Mouse (Mus musculus): ENCODE data around the gene Hyal3. TPM values are rescaled to one million over a fixed set of nuclear protein-coding genes. Genes with fewer than 3 reads are reported as not detected.

The Hyal3 gene
- polyA plus RNA-seq, 1 experiment from 2014 or later: 1.3 TPM

DNA sequence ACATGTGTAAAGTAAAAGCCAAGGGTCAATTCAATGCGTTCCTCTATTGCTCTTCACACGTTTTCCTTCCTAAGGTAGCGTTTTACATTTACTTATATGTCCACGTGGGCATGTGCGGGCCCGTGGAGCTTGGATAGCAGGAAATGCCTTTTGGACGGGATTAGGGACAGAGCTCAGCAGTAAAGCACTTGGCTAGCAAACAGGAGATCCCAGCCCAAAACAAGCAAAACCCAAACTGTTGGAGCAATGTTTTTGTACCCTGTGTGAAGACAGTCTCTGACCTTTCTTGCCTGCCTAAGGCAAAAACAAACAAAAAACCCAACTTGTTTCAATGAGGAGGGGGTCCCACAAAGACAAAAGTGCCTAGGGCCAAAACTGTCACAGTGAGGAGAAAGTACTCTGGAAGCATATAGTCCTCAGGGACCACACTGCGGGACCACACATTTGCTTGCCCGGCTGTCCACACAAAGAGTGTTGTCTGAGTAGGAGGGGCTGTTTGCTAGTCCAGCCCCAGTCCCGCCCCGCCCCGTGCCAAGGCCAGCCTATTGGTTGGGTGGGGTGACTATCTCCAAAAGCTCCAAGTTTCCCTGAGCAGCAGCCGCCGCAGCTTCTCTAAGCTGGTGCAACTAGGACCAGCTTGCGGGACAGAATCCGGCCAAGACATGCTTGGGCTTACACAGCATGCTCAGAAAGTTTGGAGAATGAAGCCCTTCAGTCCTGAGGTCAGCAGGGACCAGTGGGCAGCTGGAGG is 4.1 kb upstream of the Hyal3 start, which contains the start of gene Hyal1:
TSS of gene Hyal1 (plus strand) at position 571 of the 751 bp plus-strand sequence.
- peak within 1 kb of the TSS; percentile 66 for H3K9ac ChIP-seq (ENCODE audit: low read length)
- H3K4me2 ChIP-seq (replicated peaks; ENCODE audit: low read depth): peak within 1 kb of the TSS; percentile 69
- H3K27ac ChIP-seq (replicated peaks): peak within 1 kb of the TSS; percentile 92
- no peak for TF ChIP-seq EP300 (optimal IDR thresholded peaks at IDR 0.05)
- TF ChIP-seq CTCF (IDR thresholded peaks at IDR 0.05; ENCODE audit: low read depth): no peak
- H3K4me3 ChIP-seq (ENCODE audit: low read depth, low read length): peak within 1 kb of the TSS; percentile 47
- peak; percentile 68 for ATAC-seq (ENCODE audit: low FRiP score, low TSS enrichment)
- no peaks in the 10 kb centered on the region for H3K9me3 ChIP-seq (ENCODE audit: control insufficient read depth, low read length)
- H3K27me3 ChIP-seq (ENCODE audit: control insufficient read depth, insufficient read depth, low read length): no peaks in the 10 kb centered on the region
- H3K4me1 ChIP-seq (replicated peaks; ENCODE audit: control insufficient read depth, insufficient read depth): peaks cover 8% of the 10 kb centered on the region
- 9% methylated on average over 16 of the region's 16 CpGs for WGBS
- peaks cover 6% of the 10 kb centered on the region; the same call in 1 of the 2 replicates for H3K36me3 ChIP-seq (ENCODE audit: control insufficient read depth, insufficient read depth, low read length)
- DNase-seq (ENCODE audit: low spot score): peak; percentile 96

DNA sequence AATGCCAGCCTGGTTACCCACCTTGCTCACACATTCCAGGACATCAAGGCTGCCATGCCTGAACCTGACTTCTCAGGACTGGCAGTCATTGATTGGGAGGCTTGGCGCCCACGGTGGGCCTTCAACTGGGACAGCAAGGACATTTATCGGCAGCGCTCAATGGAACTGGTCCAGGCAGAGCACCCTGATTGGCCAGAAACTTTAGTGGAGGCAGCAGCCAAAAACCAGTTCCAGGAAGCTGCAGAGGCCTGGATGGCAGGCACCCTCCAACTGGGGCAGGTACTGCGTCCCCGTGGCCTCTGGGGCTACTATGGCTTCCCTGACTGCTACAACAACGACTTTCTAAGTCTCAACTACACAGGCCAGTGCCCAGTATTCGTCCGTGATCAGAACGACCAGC is 2.7 kb upstream of the Hyal3 start:
- ATAC-seq (ENCODE audit: low FRiP score, low TSS enrichment) (no peak), DNase-seq (ENCODE audit: low spot score) (no peak)
- Histone ChIP-seq H3K36me3 (ENCODE audit: control insufficient read depth, insufficient read depth, low read length) (no peaks in the 10 kb centered on the region), H3K4me3 (ENCODE audit: low read depth, low read length) (peak overlapping the region; percentile 17), H3K4me1 (replicated peaks; ENCODE audit: control insufficient read depth, insufficient read depth) (peaks cover 8% of the 10 kb centered on the region), H3K9ac (ENCODE audit: low read length) (no peak overlapping the region), H3K4me2 (replicated peaks; ENCODE audit: low read depth) (peak overlapping the region; percentile 69), H3K27ac (replicated peaks) (peak overlapping the region; percentile 92; the same call in 1 of the 2 replicates), H3K27me3 (ENCODE audit: control insufficient read depth, insufficient read depth, low read length) (no peaks in the 10 kb centered on the region), H3K9me3 (ENCODE audit: control insufficient read depth, low read length) (no peaks in the 10 kb centered on the region)
- TF ChIP-seq CTCF (IDR thresholded peaks at IDR 0.05; ENCODE audit: low read depth) (no peak), EP300 (optimal IDR thresholded peaks at IDR 0.05) (no peak)
- 83% methylated on average over 10 of the region's 10 CpGs for WGBS

DNA sequence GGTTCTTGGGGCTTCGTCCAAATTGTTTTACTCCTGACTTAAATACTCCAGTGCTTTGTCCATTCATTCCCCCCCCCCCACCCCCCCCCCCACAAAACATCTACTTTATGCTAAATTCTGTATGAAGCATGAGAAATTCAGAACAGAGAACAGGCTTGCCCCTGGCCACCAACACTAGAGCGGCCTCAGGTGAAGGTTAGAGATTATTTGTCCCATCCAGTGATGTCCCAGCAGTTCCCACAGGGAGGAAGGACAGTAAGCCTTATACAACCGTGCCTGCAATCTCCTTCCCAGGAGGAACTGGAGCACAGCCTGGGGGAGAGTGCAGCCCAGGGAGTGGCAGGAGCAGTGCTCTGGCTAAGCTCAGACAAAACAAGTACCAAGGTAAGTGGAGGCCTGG is 2.0 kb upstream of the Hyal3 start, which contains the start of gene Naa80:
TSS of gene Naa80 (plus strand) at position 301 of the 400 bp plus-strand sequence.
- TF ChIP-seq CTCF (IDR thresholded peaks at IDR 0.05; ENCODE audit: low read depth) (no peak), EP300 (optimal IDR thresholded peaks at IDR 0.05) (no peak)
- Histone ChIP-seq H3K36me3 (ENCODE audit: control insufficient read depth, insufficient read depth, low read length) (no peaks in the 10 kb centered on the region), H3K4me1 (replicated peaks; ENCODE audit: control insufficient read depth, insufficient read depth) (peaks cover 8% of the 10 kb centered on the region), H3K9me3 (ENCODE audit: control insufficient read depth, low read length) (no peaks in the 10 kb centered on the region), H3K27me3 (ENCODE audit: control insufficient read depth, insufficient read depth, low read length) (no peaks in the 10 kb centered on the region), H3K4me3 (ENCODE audit: low read depth, low read length) (peak within 1 kb of the TSS; percentile 17), H3K27ac (replicated peaks) (peak within 1 kb of the TSS; percentile 96), H3K9ac (ENCODE audit: low read length) (peak within 1 kb of the TSS; percentile 23), H3K4me2 (replicated peaks; ENCODE audit: low read depth) (peak within 1 kb of the TSS; percentile 69)
- WGBS: 65% methylated on average over 3 of the region's 3 CpGs
- DNase-seq (ENCODE audit: low spot score): no peak
- no peak for ATAC-seq (ENCODE audit: low FRiP score, low TSS enrichment)

DNA sequence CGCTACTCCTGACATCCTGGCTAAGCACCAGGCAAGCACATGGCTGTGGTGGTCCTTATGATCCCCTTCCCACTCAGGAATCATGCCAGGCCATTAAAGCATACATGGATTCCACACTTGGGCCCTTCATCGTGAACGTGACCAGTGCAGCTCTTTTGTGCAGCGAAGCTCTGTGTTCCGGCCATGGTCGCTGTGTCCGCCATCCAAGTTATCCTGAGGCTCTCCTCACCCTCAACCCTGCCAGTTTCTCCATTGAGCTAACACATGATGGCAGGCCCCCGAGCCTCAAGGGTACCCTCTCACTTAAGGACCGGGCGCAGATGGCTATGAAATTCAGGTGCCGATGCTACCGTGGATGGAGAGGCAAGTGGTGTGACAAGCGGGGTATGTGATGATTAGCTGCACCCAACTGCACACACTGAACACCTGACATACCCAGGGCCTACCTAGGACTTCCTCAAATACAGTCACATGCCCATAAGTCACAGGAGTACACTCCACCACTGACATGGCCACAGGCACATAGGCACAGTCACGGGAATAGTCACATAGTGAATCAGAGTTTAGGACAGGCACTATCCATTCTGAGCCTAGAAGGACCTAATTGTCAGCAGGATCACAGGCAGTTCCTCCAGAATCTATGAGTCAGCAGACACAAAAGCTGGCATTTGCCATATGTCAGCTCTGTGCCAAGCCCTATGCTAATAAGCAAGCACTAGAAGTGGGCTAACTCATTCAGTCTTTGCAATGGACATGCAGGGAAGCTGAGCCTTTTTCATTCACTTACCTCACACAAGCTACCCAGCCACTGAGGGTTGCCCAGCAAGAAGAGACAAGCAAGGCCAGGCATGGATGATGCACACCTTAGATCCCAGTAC is 1.4 kb upstream of the Hyal3 start:
- no peak overlapping the region for H3K4me2 ChIP-seq (replicated peaks; ENCODE audit: low read depth)
- H3K27ac ChIP-seq (replicated peaks): peak overlapping the region; percentile 96
- H3K36me3 ChIP-seq (ENCODE audit: control insufficient read depth, insufficient read depth, low read length): no peaks in the 10 kb centered on the region
- no peaks in the 10 kb centered on the region for H3K27me3 ChIP-seq (ENCODE audit: control insufficient read depth, insufficient read depth, low read length)
- peaks cover 8% of the 10 kb centered on the region for H3K4me1 ChIP-seq (replicated peaks; ENCODE audit: control insufficient read depth, insufficient read depth)
- no peaks in the 10 kb centered on the region for H3K9me3 ChIP-seq (ENCODE audit: control insufficient read depth, low read length)
- TF ChIP-seq CTCF (IDR thresholded peaks at IDR 0.05; ENCODE audit: low read depth): no peak
- TF ChIP-seq EP300 (optimal IDR thresholded peaks at IDR 0.05): no peak
- no peak for ATAC-seq (ENCODE audit: low FRiP score, low TSS enrichment)
- no peak overlapping the region for H3K4me3 ChIP-seq (ENCODE audit: low read depth, low read length)
- peak overlapping the region; percentile 23 for H3K9ac ChIP-seq (ENCODE audit: low read length)
- DNase-seq (ENCODE audit: low spot score): no peak
- 91% methylated on average over 14 of the region's 14 CpGs for WGBS

GRCm38 (mm10) chr9:107581584-107581983 is 966 bp downstream of the Hyal3 start:
- DNase-seq (ENCODE audit: low spot score) (no peak), ATAC-seq (ENCODE audit: low FRiP score, low TSS enrichment) (no peak)
- Histone ChIP-seq H3K4me3 (ENCODE audit: low read depth, low read length) (peak overlapping the region; percentile 60), H3K9me3 (ENCODE audit: control insufficient read depth, low read length) (no peaks in the 10 kb centered on the region), H3K4me2 (replicated peaks; ENCODE audit: low read depth) (peak overlapping the region; percentile 92), H3K36me3 (ENCODE audit: control insufficient read depth, insufficient read depth, low read length) (no peaks in the 10 kb centered on the region), H3K9ac (ENCODE audit: low read length) (peak overlapping the region; percentile 77), H3K27me3 (ENCODE audit: control insufficient read depth, insufficient read depth, low read length) (no peaks in the 10 kb centered on the region), H3K27ac (replicated peaks) (peak overlapping the region; percentile 96), H3K4me1 (replicated peaks; ENCODE audit: control insufficient read depth, insufficient read depth) (peaks cover 5% of the 10 kb centered on the region; the same call in 1 of the 2 replicates)
- WGBS: 59% methylated on average over 4 of the region's 4 CpGs
- TF ChIP-seq EP300 (optimal IDR thresholded peaks at IDR 0.05) (no peak), CTCF (IDR thresholded peaks at IDR 0.05; ENCODE audit: low read depth) (no peak)

Data from stomach, postnatal 0 days (tissue).